Mouse (Mus musculus) large intestine, adult 2 months (tissue): ENCODE results near the gene Fdxr. TPM values are rescaled to one million over a fixed set of nuclear protein-coding genes. Genes with fewer than 3 reads are reported as not detected.
A peak's percentile ranks its signal among the peaks of the same experiment; 100 is the strongest.

ENCODE experiments used
- DNase-seq: peaks from one replicate; pipeline ENCODE4 v3.0.0-alpha.2; 2012; ENCODE audit warnings: low read depth, low spot score
- WGBS: fragments of 180-500 bp; shearing (Covaris S2); methylation state at CpG from one replicate; pipeline ENCODE4 v1.1.7; 2018; 5-methylcytosine and 5-hydroxymethylcytosine counted together
- polyA plus RNA-seq: library from polyadenylated mRNA; depleted of rRNA; stranded (reverse); fragments of >200 nt; gene quantifications from 2 replicates; pipeline ENCODE4 v1.2.3, GENCODE M21; 2012

The Fdxr gene
- polyA plus RNA-seq, 1 experiment: 10.0 TPM

GRCm38 (mm10) chr11:115271481-115271880, 5.4 kb downstream of the Fdxr start:
- no peak for DNase-seq
- WGBS: 81% methylated on average over 10 of the region's 10 CpGs

GRCm38 (mm10) chr11:115271052-115271451, 5.8 kb downstream of the Fdxr start:
- no peak for DNase-seq
- 83% methylated on average over 9 of the region's 9 CpGs for WGBS

- DNase-seq: peak; percentile 32
- 35% methylated on average over 19 of the region's 19 CpGs for WGBS
Observed at GRCm38 (mm10) chr11:115270148-115270861, 6.5 kb downstream of the Fdxr start.

- WGBS: 89% methylated on average over 27 of the region's 27 CpGs
- no peak for DNase-seq
Observed at GRCm38 (mm10) chr11:115269330-115270066, 7.4 kb downstream of the Fdxr start.

- WGBS: 90% methylated on average over 11 of the region's 11 CpGs
- no peak for DNase-seq
Observed at GRCm38 (mm10) chr11:115267958-115268357, 8.9 kb downstream of the Fdxr start.

- WGBS: 11% methylated on average over 50 of the region's 50 CpGs
- no peak for DNase-seq
Observed at GRCm38 (mm10) chr11:115267061-115267883, 9.6 kb downstream of the Fdxr start, which contains the start of gene Grin2c. TSS of gene Grin2c (minus strand) at chr11:115267243.

GRCm38 (mm10) chr11:115266400-115266778, 10.5 kb downstream of the Fdxr start:
- DNase-seq: no peak
- WGBS: 5% methylated on average over 22 of the region's 22 CpGs

- DNase-seq: no peak
- WGBS: 6% methylated on average over 20 of the region's 20 CpGs
Observed at GRCm38 (mm10) chr11:115265771-115266399, 11.0 kb downstream of the Fdxr start.

- DNase-seq: no peak
- WGBS: 9% methylated on average over 39 of the region's 39 CpGs
Observed at GRCm38 (mm10) chr11:115264862-115265668, 11.8 kb downstream of the Fdxr start.

GRCm38 (mm10) chr11:115264136-115264861, 12.6 kb downstream of the Fdxr start:
- WGBS: 64% methylated on average over 7 of the region's 7 CpGs

GRCm38 (mm10) chr11:115262954-115263353, 13.9 kb downstream of the Fdxr start:
- DNase-seq: no peak

More at GRCm38 (mm10) chr11:115264136-115264861, 12.6 kb downstream of the Fdxr start:
- DNase-seq: no peak

GRCm38 (mm10) chr11:115259134-115259533, 17.7 kb downstream of the Fdxr start:
- no peak for DNase-seq
- WGBS: 28% methylated on average over 4 of the region's 4 CpGs

More at GRCm38 (mm10) chr11:115262954-115263353, 13.9 kb downstream of the Fdxr start:
- 75% methylated on average over 11 of the region's 11 CpGs for WGBS

GRCm38 (mm10) chr11:115257775-115258510, 18.9 kb downstream of the Fdxr start:
- DNase-seq: no peak
- 18% methylated on average over 59 of the region's 59 CpGs for WGBS

- 72% methylated on average over 3 of the region's 3 CpGs for WGBS
- no peak for DNase-seq
Observed at GRCm38 (mm10) chr11:115251258-115251657, 25.6 kb downstream of the Fdxr start.

GRCm38 (mm10) chr11:115250405-115251090, 26.3 kb downstream of the Fdxr start:
- DNase-seq: no peak
- WGBS: 4% methylated on average over 36 of the region's 36 CpGs

- no peak for DNase-seq
- WGBS: 3% methylated on average over 63 of the region's 63 CpGs
Observed at GRCm38 (mm10) chr11:115249721-115250404, 27.0 kb downstream of the Fdxr start.
